Mouse (Mus musculus) spleen, postnatal 10 days (tissue): Measurements from ENCODE around the gene Kcnt2.

Experiments
- DNase-seq, 2 experiments: peaks; one replicate each; pipeline ENCODE4 v3.0.0; 2021 to 2022; ENCODE audit warnings: low spot score in 2 of 2

Kcnt2 gene

GRCm38 (mm10) chr1:140378791-140379190 lies 132.8 kb downstream of the Kcnt2 start:
- DNase-seq = no peak

GRCm38 (mm10) chr1:140379526-140379925 lies 133.6 kb downstream of the Kcnt2 start:
- no peak for DNase-seq

- DNase-seq = no peak
Observed at GRCm38 (mm10) chr1:140381093-140381492, 135.1 kb downstream of the Kcnt2 start.

- no peak for DNase-seq
Observed at GRCm38 (mm10) chr1:140390301-140390700, 144.3 kb downstream of the Kcnt2 start.

GRCm38 (mm10) chr1:140397756-140398155 lies 151.8 kb downstream of the Kcnt2 start:
- no peak for DNase-seq

- no peak for DNase-seq
Observed at GRCm38 (mm10) chr1:140406631-140407288, 160.8 kb downstream of the Kcnt2 start.

- no peak for DNase-seq
Observed at GRCm38 (mm10) chr1:140415761-140416160, 169.8 kb downstream of the Kcnt2 start.

GRCm38 (mm10) chr1:140422954-140423353 lies 177.0 kb downstream of the Kcnt2 start:
- DNase-seq = no peak

- DNase-seq = no peak
Observed at GRCm38 (mm10) chr1:140429284-140429850, 183.4 kb downstream of the Kcnt2 start.

GRCm38 (mm10) chr1:140432039-140432438 lies 186.1 kb downstream of the Kcnt2 start:
- no peak for DNase-seq

- DNase-seq = no peak
Observed at GRCm38 (mm10) chr1:140434791-140435190, 188.8 kb downstream of the Kcnt2 start.

- DNase-seq = no peak
Observed at GRCm38 (mm10) chr1:140438176-140438575, 192.2 kb downstream of the Kcnt2 start.

- no peak for DNase-seq
Observed at GRCm38 (mm10) chr1:140443904-140444303, 197.9 kb downstream of the Kcnt2 start.

- no peak for DNase-seq
Observed at GRCm38 (mm10) chr1:140444394-140444793, 198.4 kb downstream of the Kcnt2 start.

GRCm38 (mm10) chr1:140451461-140451860 lies 205.5 kb downstream of the Kcnt2 start:
- DNase-seq = no peak

GRCm38 (mm10) chr1:140451924-140452323 lies 206.0 kb downstream of the Kcnt2 start:
- DNase-seq = no peak

GRCm38 (mm10) chr1:140455903-140456302 lies 209.9 kb downstream of the Kcnt2 start:
- DNase-seq = no peak

GRCm38 (mm10) chr1:140456873-140457272 lies 210.9 kb downstream of the Kcnt2 start:
- no peak for DNase-seq

- DNase-seq = no peak
Observed at GRCm38 (mm10) chr1:140468315-140468714, 222.4 kb downstream of the Kcnt2 start.

GRCm38 (mm10) chr1:140469586-140469985 lies 223.6 kb downstream of the Kcnt2 start:
- no peak for DNase-seq

- DNase-seq = no peak
Observed at GRCm38 (mm10) chr1:140476921-140477320, 231.0 kb downstream of the Kcnt2 start.

GRCm38 (mm10) chr1:140484016-140484415 lies 238.1 kb downstream of the Kcnt2 start:
- DNase-seq = no peak

- DNase-seq = no peak
Observed at GRCm38 (mm10) chr1:140489816-140490215, 243.9 kb downstream of the Kcnt2 start.

- no peak for DNase-seq
Observed at GRCm38 (mm10) chr1:140491406-140491805, 245.4 kb downstream of the Kcnt2 start.
